Mouse (Mus musculus): ENCODE data around the gene Fam205c. TPM values are rescaled to one million over a fixed set of nuclear protein-coding genes. Genes with fewer than 3 reads are reported as not detected.

The Fam205c gene
- total RNA-seq (2015; ENCODE audit: low replicate concordance) = not detected in 2 replicates
- total RNA-seq (2017; ENCODE audit: low replicate concordance) = not detected in 2 replicates

DNA sequence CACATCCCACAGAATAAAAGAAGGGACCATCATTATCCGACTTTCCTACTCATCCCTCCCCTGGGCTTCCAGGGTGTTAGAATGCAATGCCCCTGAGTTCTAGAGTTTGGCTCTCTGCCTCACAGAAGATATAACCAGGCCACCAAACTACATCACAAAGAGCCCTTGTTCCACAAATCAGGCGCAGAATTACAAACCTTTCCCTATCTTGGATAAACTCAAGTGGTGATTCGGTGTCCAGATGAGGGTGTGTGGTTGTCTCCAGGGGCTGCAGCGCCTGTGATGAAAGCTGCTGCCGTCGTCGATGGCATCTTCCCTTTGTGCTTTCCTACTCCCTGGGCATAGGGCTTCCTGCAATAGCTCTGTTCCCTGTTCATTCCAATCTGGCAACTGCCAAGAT lies at the start of gene Fam205c:
TSS of gene Fam205c (minus strand) at position 101 of the 400 bp plus-strand sequence.
- no peak for ATAC-seq (replicated peaks; ENCODE audit: low FRiP score, poor library complexity, severe bottlenecking)

DNA sequence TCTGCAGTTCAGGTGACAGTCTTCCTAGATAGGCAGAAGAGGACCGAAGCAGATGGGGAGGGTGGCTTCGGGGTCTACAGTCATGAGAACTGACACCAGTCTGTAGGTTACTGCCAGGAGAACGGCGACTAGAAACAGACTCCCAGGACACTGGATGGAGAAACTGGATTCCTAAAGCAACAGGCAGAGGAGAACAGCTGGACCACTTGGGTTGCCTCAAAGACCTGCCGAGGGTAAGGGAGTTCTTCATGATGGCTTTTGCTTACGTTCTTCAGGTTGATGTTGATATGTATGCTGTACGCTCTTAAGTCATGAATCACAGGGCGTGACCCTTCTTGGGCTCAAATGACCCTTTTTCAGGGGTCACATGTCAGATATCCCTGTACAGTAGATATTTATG lies 48.4 kb upstream of the Fam205c start:
- ATAC-seq (replicated peaks; ENCODE audit: low FRiP score, poor library complexity, severe bottlenecking) = no peak

DNA sequence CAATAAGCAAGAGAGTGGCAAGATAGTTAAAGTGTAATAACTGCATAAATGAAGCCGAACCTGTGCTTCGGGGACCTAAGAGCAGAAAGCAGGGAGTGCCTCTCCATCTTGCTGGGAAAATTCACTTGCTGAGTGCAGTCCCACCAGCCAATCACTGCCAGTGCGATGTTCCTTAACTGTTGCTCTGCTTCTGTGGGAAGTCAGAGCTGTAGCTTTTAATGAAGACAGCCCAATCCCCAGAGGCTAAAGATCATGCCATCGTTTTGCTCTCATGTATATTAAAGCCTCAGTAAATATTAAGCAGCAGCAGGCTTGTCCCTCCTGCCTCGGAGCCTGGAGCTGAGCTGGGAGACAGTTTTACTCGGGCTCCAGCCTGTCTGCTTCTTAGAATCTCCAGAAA lies 48.0 kb upstream of the Fam205c start:
- no peak for ATAC-seq (replicated peaks; ENCODE audit: low FRiP score, poor library complexity, severe bottlenecking)

DNA sequence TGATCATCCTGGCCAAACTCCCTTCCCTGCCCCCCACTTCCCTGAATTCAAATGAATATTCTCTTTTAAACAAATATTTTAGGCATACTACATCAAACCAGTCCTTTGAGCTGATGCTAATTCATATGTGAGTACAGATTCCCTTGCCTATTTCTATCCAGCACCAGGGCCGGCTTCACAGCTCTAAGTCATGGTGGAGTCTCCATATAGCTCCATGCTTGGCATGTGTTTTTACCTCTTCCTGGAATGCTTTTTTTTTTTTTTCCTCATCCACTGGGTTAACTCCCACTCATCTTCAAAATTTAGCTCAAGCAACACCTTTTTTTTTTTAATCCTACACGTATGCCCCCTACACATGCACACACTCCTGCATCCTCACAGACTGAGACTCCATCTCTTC lies 47.5 kb upstream of the Fam205c start:
- ATAC-seq (replicated peaks; ENCODE audit: low FRiP score, poor library complexity, severe bottlenecking) = no peak

DNA sequence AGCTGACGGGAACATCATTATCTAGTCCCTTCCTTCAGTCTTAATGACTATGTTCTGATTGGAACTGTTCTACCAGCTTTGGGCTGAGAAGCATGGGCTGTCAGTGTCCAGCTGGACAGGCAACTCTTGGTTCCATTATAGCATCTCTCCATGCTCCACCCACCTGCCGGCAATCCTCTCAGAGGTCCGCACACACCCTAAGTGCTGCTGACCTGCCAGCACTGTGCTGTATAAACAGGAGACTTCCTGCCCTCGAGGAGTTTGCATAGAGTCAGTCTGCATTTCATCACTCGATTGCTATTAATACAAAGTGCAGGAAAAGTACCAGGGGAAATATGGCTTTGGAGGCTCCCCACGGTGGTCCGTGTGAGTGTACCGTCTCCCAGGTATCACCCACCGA lies 46.7 kb upstream of the Fam205c start:
- no peak for ATAC-seq (replicated peaks; ENCODE audit: low FRiP score, poor library complexity, severe bottlenecking)

DNA sequence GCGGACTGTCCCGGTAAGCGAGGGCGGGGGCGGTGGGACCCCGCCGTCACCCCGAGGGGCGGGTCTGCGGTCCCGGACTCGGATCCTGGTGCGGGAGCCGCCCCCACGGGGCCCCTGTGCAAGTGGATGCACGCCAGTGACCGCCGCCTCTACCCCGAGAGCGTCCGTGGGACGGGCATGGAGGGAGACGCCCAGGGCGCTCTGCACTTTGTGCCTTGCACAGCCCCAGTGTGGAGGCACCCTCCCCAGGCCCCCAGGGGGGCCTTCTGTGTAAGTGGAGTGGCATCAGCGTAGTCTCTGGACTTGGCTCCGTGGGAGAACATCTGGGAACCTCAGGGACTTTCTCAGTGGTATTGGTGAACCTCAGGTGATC lies 43.4 kb upstream of the Fam205c start:
- ATAC-seq (replicated peaks; ENCODE audit: low FRiP score, poor library complexity, severe bottlenecking) = no peak

DNA sequence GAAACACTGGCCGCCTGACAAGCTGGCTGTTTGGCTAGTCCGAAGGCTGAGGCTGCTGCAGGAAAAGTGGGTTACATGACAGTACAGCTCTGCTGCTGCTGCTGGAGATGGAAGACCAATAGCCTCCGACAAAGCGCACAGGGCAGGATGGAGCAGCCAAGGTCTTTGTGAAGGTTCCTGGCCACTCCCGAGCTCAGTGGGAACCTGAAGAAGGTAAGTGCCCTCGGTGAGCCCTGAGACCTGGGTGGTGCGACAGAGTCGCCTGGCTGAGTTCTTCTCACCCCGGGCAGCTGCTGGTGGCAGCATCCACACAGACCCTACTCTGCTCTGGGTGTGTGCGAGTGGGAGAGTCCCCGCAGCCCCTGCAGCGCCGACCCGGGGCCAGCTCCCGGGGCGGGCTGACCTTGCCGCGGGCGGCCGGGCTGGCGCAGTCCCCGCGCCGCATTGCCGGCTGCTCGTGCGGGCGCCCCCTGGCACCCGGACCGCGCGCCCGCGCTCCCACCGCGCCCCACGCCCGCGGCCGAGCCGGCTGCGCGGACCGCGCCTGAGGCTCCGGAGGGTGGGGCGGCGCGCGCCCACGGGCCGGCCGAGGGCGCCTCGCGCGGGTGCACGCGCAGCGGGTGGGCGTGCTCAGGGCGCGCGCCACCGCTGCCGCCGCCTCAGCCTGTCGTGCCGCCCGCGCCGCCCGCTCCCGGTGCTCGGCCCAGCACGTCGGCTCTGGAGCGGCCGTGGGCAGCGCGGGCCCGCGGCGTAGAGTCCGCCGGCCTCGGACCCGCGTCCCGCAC lies 42.8 kb upstream of the Fam205c start, which contains the start of gene Phf24:
TSS of gene Phf24 (plus strand) at position 44 of the 785 bp plus-strand sequence.
- no peak for ATAC-seq (replicated peaks; ENCODE audit: low FRiP score, poor library complexity, severe bottlenecking)

DNA sequence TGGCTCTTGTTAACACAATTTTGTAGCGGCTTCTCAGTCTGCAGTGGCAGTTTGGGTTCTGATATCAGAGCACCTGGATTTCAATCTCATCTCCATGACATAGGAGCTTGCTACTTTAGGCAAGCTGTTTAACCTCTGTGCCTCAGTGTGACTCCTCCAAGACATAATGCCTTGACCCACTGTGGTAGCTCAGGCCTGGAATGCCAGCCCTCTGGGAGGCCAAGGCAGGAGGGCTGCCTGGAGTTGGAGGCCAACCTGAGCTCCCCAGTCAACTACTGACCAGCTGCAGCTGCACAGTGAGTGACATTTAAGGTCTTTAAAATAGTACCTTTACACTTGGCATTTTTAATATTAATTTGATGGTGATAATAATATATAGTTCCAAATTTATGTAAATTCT lies 41.9 kb upstream of the Fam205c start:
- ATAC-seq (replicated peaks; ENCODE audit: low FRiP score, poor library complexity, severe bottlenecking) = no peak

DNA sequence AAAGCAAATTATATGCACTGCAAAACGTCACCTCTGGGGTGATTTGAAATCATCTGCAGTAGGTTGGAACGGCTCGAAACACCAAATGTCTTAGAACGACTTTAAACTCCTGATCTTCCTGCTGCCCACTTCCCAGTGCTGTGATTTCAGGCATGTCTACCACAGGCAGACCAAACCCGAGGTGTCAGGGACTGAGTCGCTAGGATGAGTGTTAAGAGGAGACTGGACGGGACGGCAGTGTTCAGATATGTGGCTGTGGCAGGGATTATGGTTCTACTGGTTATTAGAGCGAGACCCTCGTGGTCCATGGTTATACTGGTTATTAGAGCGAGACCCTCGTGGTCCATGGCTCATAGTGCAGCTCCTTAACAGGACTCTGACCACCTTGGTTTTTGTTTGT lies 41.3 kb upstream of the Fam205c start:
- ATAC-seq (replicated peaks; ENCODE audit: low FRiP score, poor library complexity, severe bottlenecking) = no peak

DNA sequence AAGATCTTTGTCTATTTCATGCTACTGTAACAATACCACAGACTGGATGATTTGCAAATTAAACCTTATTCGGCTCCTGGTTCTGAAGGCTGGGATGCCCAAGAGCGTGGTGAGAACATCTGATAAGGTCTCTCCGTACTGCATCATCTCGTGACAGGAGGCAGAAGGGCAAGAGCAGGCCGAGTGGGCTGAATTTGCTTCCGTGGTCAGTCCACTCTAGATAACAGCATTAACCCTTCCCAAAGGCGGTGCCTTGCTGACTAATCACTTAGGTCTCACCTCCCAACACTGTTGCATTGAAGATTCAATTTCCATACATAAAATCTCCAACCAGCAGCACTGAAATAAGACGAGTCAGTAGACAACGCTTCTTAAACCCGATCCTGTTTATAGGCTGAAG lies 39.4 kb upstream of the Fam205c start:
- no peak for ATAC-seq (replicated peaks; ENCODE audit: low FRiP score, poor library complexity, severe bottlenecking)

DNA sequence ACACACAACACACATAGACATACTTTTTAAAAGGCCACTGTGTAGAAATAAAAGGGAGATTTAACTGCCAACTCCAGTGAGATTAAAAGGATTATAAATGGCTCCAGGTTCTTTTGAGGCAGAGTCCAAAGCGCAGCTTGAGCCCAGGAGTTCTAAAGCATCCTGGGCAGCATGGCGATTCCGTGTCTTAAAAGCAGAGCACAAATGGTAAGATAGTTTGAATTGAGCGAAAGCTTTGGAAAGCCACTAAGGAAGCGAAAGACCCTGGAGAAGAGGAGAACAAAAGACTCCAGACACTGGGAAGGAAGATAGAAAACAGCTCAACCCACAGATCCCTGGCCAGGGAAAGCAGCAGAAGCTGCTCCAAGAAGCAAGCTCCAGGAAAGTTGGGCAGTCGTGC lies 30.9 kb upstream of the Fam205c start:
- ATAC-seq (replicated peaks; ENCODE audit: low FRiP score, poor library complexity, severe bottlenecking) = no peak

DNA sequence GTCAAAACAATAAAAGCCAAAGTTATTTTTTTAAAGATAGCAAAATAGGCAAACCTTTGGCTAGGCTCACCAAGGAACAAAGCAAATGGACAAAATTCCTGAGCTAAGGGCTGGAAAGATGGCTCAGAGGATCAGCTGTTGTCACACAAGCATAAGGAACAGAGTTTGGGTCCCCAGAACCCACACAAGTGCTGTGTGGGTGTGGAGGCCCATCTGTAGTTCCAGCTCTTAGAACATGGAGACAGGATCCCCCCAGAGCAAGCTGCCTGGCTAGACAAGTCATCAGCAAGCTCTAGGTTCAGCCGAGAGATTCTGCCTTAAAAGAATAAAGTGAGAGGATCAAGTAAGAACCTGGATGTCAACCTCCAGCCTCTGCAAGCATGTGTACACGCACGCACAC lies 30.5 kb upstream of the Fam205c start:
- ATAC-seq (replicated peaks; ENCODE audit: low FRiP score, poor library complexity, severe bottlenecking) = no peak

DNA sequence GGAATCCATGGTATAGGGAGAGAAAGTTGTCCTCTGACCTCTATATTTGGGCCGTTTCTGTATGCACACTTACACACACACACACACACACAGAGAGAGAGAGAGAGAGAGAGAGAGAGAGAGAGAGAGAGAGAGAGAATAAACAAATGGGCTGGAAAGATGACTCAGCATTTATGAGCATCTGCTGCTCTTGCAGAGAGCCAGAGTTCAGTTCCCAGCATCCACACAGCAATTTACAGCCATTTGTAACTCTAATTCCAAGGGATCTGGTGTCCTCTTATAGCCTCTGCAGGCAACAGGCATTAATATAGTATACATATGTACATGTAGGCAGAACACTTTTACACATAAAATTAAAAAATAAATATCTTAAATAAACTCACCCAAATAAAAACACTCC lies 29.9 kb upstream of the Fam205c start:
- ATAC-seq (replicated peaks; ENCODE audit: low FRiP score, poor library complexity, severe bottlenecking) = peak; percentile 40; the same call in 1 of the 2 replicates

DNA sequence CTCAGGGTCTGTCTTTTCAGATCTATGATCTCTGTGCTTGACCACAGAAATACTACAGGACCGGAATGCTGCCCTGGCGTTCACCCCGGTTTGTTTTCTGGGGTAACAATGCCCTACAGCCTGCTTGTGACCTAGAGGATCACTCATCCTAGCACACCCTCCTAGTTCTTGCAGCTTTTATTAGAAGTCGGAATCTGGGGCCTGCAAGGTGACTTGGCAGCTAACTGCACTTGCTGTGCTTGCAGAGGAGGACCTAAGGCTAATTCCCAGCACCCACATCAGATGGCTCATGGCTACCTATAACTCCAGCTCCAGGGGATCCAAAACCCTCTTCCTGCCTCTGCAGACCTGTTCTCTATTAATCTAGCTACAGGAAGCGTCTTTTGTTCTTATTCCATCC lies 28.7 kb upstream of the Fam205c start:
- ATAC-seq (replicated peaks; ENCODE audit: low FRiP score, poor library complexity, severe bottlenecking) = no peak

DNA sequence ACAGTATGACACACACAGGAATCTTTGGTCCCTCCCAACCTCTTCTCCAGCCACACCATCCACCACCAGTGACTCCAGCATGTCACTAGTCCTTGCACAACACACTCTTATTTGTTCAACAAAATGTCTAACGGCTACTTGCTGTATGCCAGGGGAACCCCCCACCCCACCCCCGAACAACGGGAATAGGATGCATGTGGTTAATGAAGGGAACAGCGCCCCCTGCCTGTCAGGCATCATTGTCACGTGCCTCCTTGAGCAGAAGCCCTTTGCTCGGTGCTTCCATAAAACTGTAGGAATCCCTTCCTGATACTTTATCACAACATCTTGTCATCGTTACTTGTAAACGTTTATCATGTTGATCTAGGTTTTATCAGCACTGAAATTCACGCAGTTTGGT lies 28.1 kb upstream of the Fam205c start:
- ATAC-seq (replicated peaks; ENCODE audit: low FRiP score, poor library complexity, severe bottlenecking) = peak; percentile 73

DNA sequence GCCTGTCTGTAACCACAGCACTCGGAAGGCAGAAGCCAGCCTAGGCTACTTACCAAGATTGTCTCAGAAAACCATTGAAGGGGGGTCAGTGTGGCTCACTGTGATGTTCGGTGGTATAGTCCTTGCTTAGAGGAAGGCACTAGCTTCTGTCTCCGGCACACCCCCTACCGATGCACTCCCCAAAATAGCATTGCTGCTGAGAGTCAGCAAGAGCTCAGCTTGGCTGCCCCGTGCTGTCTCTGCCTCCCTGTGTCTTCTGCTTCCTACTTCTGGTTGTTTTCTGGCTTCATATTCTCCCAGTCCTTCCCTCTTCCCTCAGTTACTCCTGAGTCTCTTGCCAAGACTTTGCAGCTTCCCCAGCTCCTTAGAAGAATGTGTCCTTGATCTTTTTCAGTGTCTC lies 26.8 kb upstream of the Fam205c start:
- ATAC-seq (replicated peaks; ENCODE audit: low FRiP score, poor library complexity, severe bottlenecking) = no peak

DNA sequence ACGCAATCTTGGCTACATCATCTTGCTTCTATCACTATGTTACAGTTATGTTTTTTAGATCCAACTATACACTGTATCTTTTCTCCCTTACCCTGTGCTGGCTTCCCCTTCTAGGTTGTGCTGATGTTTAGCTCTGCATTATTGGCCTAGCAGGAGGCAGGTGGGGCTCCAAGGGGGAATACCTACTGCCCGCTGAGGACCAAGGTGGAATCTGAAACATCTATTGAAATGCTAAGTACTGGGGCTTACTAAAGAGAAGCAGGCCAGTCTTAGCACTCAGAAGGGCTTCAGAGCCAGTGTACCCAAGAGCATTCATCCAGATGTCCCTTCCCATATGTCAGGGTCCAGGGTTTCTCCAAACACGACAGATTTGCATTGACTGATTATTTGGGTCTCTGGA lies 24.9 kb upstream of the Fam205c start:
- no peak for ATAC-seq (replicated peaks; ENCODE audit: low FRiP score, poor library complexity, severe bottlenecking)

DNA sequence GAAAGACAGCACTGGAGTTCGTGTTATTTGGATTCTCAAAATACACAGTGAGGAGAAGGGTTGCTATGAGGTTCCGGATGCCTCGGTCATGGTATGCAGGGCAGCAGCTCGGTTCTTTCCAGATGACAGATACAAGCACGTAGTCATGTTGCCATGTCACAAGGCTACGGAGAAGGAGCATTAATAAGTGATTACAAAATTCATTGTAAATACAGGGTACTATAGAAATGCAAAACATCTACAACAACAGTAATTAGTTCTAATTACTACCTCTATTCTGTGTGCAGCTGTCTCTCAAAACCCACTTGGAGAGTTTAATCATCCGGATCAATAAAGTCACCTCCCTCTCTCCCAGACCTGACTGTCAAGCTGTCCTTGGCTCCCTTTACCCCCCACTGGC lies 21.1 kb upstream of the Fam205c start:
- no peak for ATAC-seq (replicated peaks; ENCODE audit: low FRiP score, poor library complexity, severe bottlenecking)

DNA sequence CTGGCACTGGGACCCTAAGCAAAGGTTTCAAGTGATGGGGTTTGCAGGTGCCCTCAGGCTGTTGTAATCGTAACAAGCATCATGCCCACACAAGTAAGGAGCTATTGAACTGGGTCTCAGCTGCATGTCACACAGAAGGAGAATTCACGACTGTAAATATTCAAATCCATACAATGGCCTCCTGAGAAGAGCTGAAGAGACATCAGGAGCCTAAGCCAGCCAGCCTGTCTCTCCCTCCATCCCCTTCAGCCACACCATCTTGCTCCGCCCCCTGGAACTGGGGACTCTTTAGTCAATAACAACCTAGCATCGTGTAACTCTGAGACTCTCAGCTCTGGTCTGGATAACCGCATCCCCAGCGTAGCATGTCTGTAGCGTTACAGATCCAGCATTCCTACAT lies 17.1 kb upstream of the Fam205c start:
- ATAC-seq (replicated peaks; ENCODE audit: low FRiP score, poor library complexity, severe bottlenecking) = no peak

DNA sequence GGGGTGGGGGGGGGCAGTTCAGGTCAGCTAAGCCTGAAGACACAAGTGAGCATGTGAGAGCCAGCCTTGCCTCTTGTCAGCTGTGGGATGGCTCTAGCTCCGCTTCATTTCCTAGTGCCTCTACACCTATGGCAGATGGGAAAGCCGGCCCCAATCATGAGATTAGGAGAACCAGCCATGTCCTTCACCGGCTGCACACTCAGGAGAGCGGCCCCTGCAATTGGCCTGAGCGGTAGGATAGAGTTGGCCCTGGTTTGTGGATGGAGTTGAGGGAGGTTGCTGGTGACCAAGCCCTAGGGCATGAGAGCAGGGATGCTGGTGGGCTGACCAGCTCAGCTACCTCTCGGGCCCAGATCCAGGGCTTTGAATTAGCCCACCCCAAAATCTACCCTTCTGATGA lies 14.8 kb upstream of the Fam205c start:
- ATAC-seq (replicated peaks; ENCODE audit: low FRiP score, poor library complexity, severe bottlenecking) = no peak

DNA sequence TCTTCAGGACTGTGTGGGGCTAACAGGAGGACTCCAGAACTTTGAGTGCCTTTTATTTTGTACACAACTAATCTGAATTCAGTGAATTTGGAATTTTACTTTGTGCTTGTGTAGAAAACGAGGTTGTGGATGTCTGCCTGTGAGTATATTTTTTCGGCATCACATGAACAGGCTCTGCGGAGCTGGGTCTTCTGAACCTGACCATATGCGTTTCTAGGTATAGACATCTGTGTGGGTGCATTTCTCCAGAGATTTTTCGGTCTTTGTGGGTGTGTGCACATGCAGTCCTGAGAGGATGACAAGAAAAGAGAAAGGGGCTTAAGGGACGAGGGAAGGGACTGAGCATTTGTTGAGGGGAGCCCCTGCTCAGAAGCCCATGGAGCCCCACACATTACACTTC lies 12.9 kb upstream of the Fam205c start:
- ATAC-seq (replicated peaks; ENCODE audit: low FRiP score, poor library complexity, severe bottlenecking) = no peak

DNA sequence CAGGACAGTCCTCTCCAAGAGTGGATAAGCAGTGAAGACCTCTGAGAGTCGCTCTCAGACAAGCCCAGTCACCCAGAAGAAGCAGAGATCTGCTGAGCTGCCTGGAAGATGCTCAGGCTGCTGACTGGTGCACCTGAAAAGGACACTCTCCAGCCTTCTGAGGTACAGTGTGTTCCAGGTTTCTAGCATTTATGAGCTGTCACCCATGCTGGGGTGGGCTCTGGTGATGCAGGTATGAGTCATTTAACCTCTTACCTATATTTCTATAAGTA lies 6.6 kb upstream of the Fam205c start:
- ATAC-seq (replicated peaks; ENCODE audit: low FRiP score, poor library complexity, severe bottlenecking) = peak; percentile 67
